Mouse (Mus musculus): ENCODE data around the gene Iqca.

- no peak for TF ChIP-seq CTCF (IDR thresholded peaks at IDR 0.05; ENCODE audit: low read depth)
- no peak for TF ChIP-seq EP300 (IDR thresholded peaks at IDR 0.05; ENCODE audit: low read depth)
Observed at GRCm38 (mm10) chr1:90014446-90014845, 138.8 kb downstream of the Iqca start, which contains the start of gene Asb18.
